Mouse (Mus musculus): ENCODE data around the gene Olfr713. TPM values are rescaled to one million over a fixed set of nuclear protein-coding genes. Genes with fewer than 3 reads are reported as not detected.

Olfr713 gene
- polyA plus RNA-seq (2014; fragmentation: Nextera tagmentation; extraction: Ambion mirVana) = not detected in 2 replicates

GRCm38 (mm10) chr7:107030874-107031273, at the start of gene Olfr713:
Gene Olfr713 (plus strand): TSS chr7:107031174.
- Histone ChIP-seq H3K27ac (replicated peaks in 1 of 2; ENCODE audit: control insufficient read depth in 1 of 2, insufficient read depth in 1 of 2, low read depth in 2 of 2, low read length in 2 of 2) (no peak within 1 kb of the TSS), H3K36me3 (ENCODE audit: control insufficient read depth, insufficient read depth, low read length) (no peaks in the 10 kb centered on the region), H3K9me3 (ENCODE audit: control insufficient read depth, low read length) (no peaks in the 10 kb centered on the region), H3K4me3 (ENCODE audit: control insufficient read depth in 1 of 2, insufficient read depth in 1 of 2, low read depth in 1 of 2, low read length in 2 of 2) (no peak within 1 kb of the TSS), H3K27me3 (ENCODE audit: control insufficient read depth, insufficient read depth, low read length) (no peaks in the 10 kb centered on the region), H3K4me2 (ENCODE audit: low read length) (no peak within 1 kb of the TSS), H3K4me1 (ENCODE audit: control insufficient read depth in 2 of 2, insufficient read depth in 2 of 2, low read length in 2 of 2) (no peaks in the 10 kb centered on the region), H3K9ac (ENCODE audit: low read length) (no peak within 1 kb of the TSS)
- WGBS = 79% methylated on average over 1 of the region's 1 CpGs
- ATAC-seq (ENCODE audit: insufficient number of reproducible peaks, insufficient read depth, low FRiP score, low read depth) = no peak

GRCm38 (mm10) chr7:106985236-106985635, 45.7 kb upstream of the Olfr713 start:
- no peak overlapping the region for H3K4me3 ChIP-seq (ENCODE audit: control insufficient read depth in 1 of 2, insufficient read depth in 1 of 2, low read depth in 1 of 2, low read length in 2 of 2)
- ATAC-seq (ENCODE audit: insufficient number of reproducible peaks, insufficient read depth, low FRiP score, low read depth) = no peak

GRCm38 (mm10) chr7:107000798-107001197, 30.2 kb upstream of the Olfr713 start:
- no peak overlapping the region for H3K4me2 ChIP-seq (ENCODE audit: low read length)
- no peaks in the 10 kb centered on the region for H3K9me3 ChIP-seq (ENCODE audit: control insufficient read depth, low read length)
- H3K4me1 ChIP-seq (ENCODE audit: control insufficient read depth in 2 of 2, insufficient read depth in 2 of 2, low read length in 2 of 2) = no peaks in the 10 kb centered on the region
- no peak overlapping the region for H3K27ac ChIP-seq (replicated peaks in 1 of 2; ENCODE audit: control insufficient read depth in 1 of 2, insufficient read depth in 1 of 2, low read depth in 2 of 2, low read length in 2 of 2)
- H3K9ac ChIP-seq (ENCODE audit: low read length) = no peak overlapping the region
- no peak overlapping the region for H3K4me3 ChIP-seq (ENCODE audit: control insufficient read depth in 1 of 2, insufficient read depth in 1 of 2, low read depth in 1 of 2, low read length in 2 of 2)
- no peaks in the 10 kb centered on the region for H3K36me3 ChIP-seq (ENCODE audit: control insufficient read depth, insufficient read depth, low read length)
- no peak for ATAC-seq (ENCODE audit: insufficient number of reproducible peaks, insufficient read depth, low FRiP score, low read depth)
- H3K27me3 ChIP-seq (ENCODE audit: control insufficient read depth, insufficient read depth, low read length) = no peaks in the 10 kb centered on the region
- WGBS = 83% methylated on average over 7 of the region's 7 CpGs

More at GRCm38 (mm10) chr7:106985236-106985635, 45.7 kb upstream of the Olfr713 start:
- no peak overlapping the region for H3K9ac ChIP-seq (ENCODE audit: low read length)
- no peak overlapping the region for H3K4me2 ChIP-seq (ENCODE audit: low read length)
- no peaks in the 10 kb centered on the region for H3K36me3 ChIP-seq (ENCODE audit: control insufficient read depth, insufficient read depth, low read length)
- no peaks in the 10 kb centered on the region for H3K9me3 ChIP-seq (ENCODE audit: control insufficient read depth, low read length)
- no peak overlapping the region for H3K27ac ChIP-seq (replicated peaks in 1 of 2; ENCODE audit: control insufficient read depth in 1 of 2, insufficient read depth in 1 of 2, low read depth in 2 of 2, low read length in 2 of 2)
- no peaks in the 10 kb centered on the region for H3K4me1 ChIP-seq (ENCODE audit: control insufficient read depth in 2 of 2, insufficient read depth in 2 of 2, low read length in 2 of 2)
- H3K27me3 ChIP-seq (ENCODE audit: control insufficient read depth, insufficient read depth, low read length) = no peaks in the 10 kb centered on the region
- 76% methylated on average over 3 of the region's 3 CpGs for WGBS

- H3K27me3 ChIP-seq (ENCODE audit: control insufficient read depth, insufficient read depth, low read length) = no peaks in the 10 kb centered on the region
- no peak overlapping the region for H3K4me2 ChIP-seq (ENCODE audit: low read length)
- H3K27ac ChIP-seq (replicated peaks in 1 of 2; ENCODE audit: control insufficient read depth in 1 of 2, insufficient read depth in 1 of 2, low read depth in 2 of 2, low read length in 2 of 2) = no peak overlapping the region
- 11% methylated on average over 3 of the region's 3 CpGs for WGBS
- H3K4me1 ChIP-seq (ENCODE audit: control insufficient read depth in 2 of 2, insufficient read depth in 2 of 2, low read length in 2 of 2) = no peaks in the 10 kb centered on the region
- H3K36me3 ChIP-seq (ENCODE audit: control insufficient read depth, insufficient read depth, low read length) = no peaks in the 10 kb centered on the region
- H3K4me3 ChIP-seq (ENCODE audit: control insufficient read depth in 1 of 2, insufficient read depth in 1 of 2, low read depth in 1 of 2, low read length in 2 of 2) = no peak overlapping the region
- no peaks in the 10 kb centered on the region for H3K9me3 ChIP-seq (ENCODE audit: control insufficient read depth, low read length)
- H3K9ac ChIP-seq (ENCODE audit: low read length) = no peak overlapping the region
- ATAC-seq (ENCODE audit: insufficient number of reproducible peaks, insufficient read depth, low FRiP score, low read depth) = no peak
Measured at GRCm38 (mm10) chr7:107004169-107004568, 26.8 kb upstream of the Olfr713 start.

- H3K4me2 ChIP-seq (ENCODE audit: low read length) = no peak within 1 kb of the TSS
- no peaks in the 10 kb centered on the region for H3K27me3 ChIP-seq (ENCODE audit: control insufficient read depth, insufficient read depth, low read length)
- H3K4me3 ChIP-seq (ENCODE audit: control insufficient read depth in 1 of 2, insufficient read depth in 1 of 2, low read depth in 1 of 2, low read length in 2 of 2) = no peak within 1 kb of the TSS
- no peaks in the 10 kb centered on the region for H3K4me1 ChIP-seq (ENCODE audit: control insufficient read depth in 2 of 2, insufficient read depth in 2 of 2, low read length in 2 of 2)
- ATAC-seq (ENCODE audit: insufficient number of reproducible peaks, insufficient read depth, low FRiP score, low read depth) = no peak
- no peak within 1 kb of the TSS for H3K9ac ChIP-seq (ENCODE audit: low read length)
- WGBS = 37% methylated on average over 1 of the region's 1 CpGs
- H3K9me3 ChIP-seq (ENCODE audit: control insufficient read depth, low read length) = no peaks in the 10 kb centered on the region
- no peaks in the 10 kb centered on the region for H3K36me3 ChIP-seq (ENCODE audit: control insufficient read depth, insufficient read depth, low read length)
- H3K27ac ChIP-seq (replicated peaks in 1 of 2; ENCODE audit: control insufficient read depth in 1 of 2, insufficient read depth in 1 of 2, low read depth in 2 of 2, low read length in 2 of 2) = no peak within 1 kb of the TSS
Measured at GRCm38 (mm10) chr7:107005972-107006371, 25.0 kb upstream of the Olfr713 start, which contains the start of gene Olfr2. Gene Olfr2 (minus strand): TSS chr7:107006072.

- ATAC-seq (ENCODE audit: insufficient number of reproducible peaks, insufficient read depth, low FRiP score, low read depth) = no peak
- 50% methylated on average over 2 of the region's 2 CpGs for WGBS
- H3K4me3 ChIP-seq (ENCODE audit: control insufficient read depth in 1 of 2, insufficient read depth in 1 of 2, low read depth in 1 of 2, low read length in 2 of 2) = no peak overlapping the region
- no peaks in the 10 kb centered on the region for H3K36me3 ChIP-seq (ENCODE audit: control insufficient read depth, insufficient read depth, low read length)
- no peak overlapping the region for H3K27ac ChIP-seq (replicated peaks in 1 of 2; ENCODE audit: control insufficient read depth in 1 of 2, insufficient read depth in 1 of 2, low read depth in 2 of 2, low read length in 2 of 2)
- no peaks in the 10 kb centered on the region for H3K4me1 ChIP-seq (ENCODE audit: control insufficient read depth in 2 of 2, insufficient read depth in 2 of 2, low read length in 2 of 2)
- no peak overlapping the region for H3K9ac ChIP-seq (ENCODE audit: low read length)
- no peak overlapping the region for H3K4me2 ChIP-seq (ENCODE audit: low read length)
- H3K9me3 ChIP-seq (ENCODE audit: control insufficient read depth, low read length) = no peaks in the 10 kb centered on the region
- no peaks in the 10 kb centered on the region for H3K27me3 ChIP-seq (ENCODE audit: control insufficient read depth, insufficient read depth, low read length)
Measured at GRCm38 (mm10) chr7:107039934-107040563, 9.1 kb downstream of the Olfr713 start.

- Histone ChIP-seq H3K27ac (replicated peaks in 1 of 2; ENCODE audit: control insufficient read depth in 1 of 2, insufficient read depth in 1 of 2, low read depth in 2 of 2, low read length in 2 of 2) (no peak overlapping the region), H3K27me3 (ENCODE audit: control insufficient read depth, insufficient read depth, low read length) (no peaks in the 10 kb centered on the region), H3K4me2 (ENCODE audit: low read length) (no peak overlapping the region), H3K9me3 (ENCODE audit: control insufficient read depth, low read length) (no peaks in the 10 kb centered on the region), H3K4me1 (ENCODE audit: control insufficient read depth in 2 of 2, insufficient read depth in 2 of 2, low read length in 2 of 2) (no peaks in the 10 kb centered on the region), H3K4me3 (ENCODE audit: control insufficient read depth in 1 of 2, insufficient read depth in 1 of 2, low read depth in 1 of 2, low read length in 2 of 2) (no peak overlapping the region), H3K36me3 (ENCODE audit: control insufficient read depth, insufficient read depth, low read length) (no peaks in the 10 kb centered on the region), H3K9ac (ENCODE audit: low read length) (no peak overlapping the region)
- ATAC-seq (ENCODE audit: insufficient number of reproducible peaks, insufficient read depth, low FRiP score, low read depth) = no peak
- 78% methylated on average over 3 of the region's 3 CpGs for WGBS
Measured at GRCm38 (mm10) chr7:107043136-107043535, 12.2 kb downstream of the Olfr713 start.

GRCm38 (mm10) chr7:107044407-107044806, 13.4 kb downstream of the Olfr713 start:
- Histone ChIP-seq H3K27ac (replicated peaks in 1 of 2; ENCODE audit: control insufficient read depth in 1 of 2, insufficient read depth in 1 of 2, low read depth in 2 of 2, low read length in 2 of 2) (no peak overlapping the region), H3K4me1 (ENCODE audit: control insufficient read depth in 2 of 2, insufficient read depth in 2 of 2, low read length in 2 of 2) (no peaks in the 10 kb centered on the region), H3K27me3 (ENCODE audit: control insufficient read depth, insufficient read depth, low read length) (no peaks in the 10 kb centered on the region), H3K36me3 (ENCODE audit: control insufficient read depth, insufficient read depth, low read length) (no peaks in the 10 kb centered on the region), H3K9me3 (ENCODE audit: control insufficient read depth, low read length) (no peaks in the 10 kb centered on the region), H3K4me3 (ENCODE audit: control insufficient read depth in 1 of 2, insufficient read depth in 1 of 2, low read depth in 1 of 2, low read length in 2 of 2) (no peak overlapping the region), H3K4me2 (ENCODE audit: low read length) (no peak overlapping the region), H3K9ac (ENCODE audit: low read length) (no peak overlapping the region)
- ATAC-seq (ENCODE audit: insufficient number of reproducible peaks, insufficient read depth, low FRiP score, low read depth) = no peak
- WGBS = 69% methylated on average over 1 of the region's 1 CpGs
